Mouse (Mus musculus): ENCODE results near the gene Gm49378. TPM values are rescaled to one million over a fixed set of nuclear protein-coding genes. Genes with fewer than 3 reads are reported as not detected.

The Gm49378 gene
- polyA plus RNA-seq, 1 experiment, result 0.17 TPM

DNA sequence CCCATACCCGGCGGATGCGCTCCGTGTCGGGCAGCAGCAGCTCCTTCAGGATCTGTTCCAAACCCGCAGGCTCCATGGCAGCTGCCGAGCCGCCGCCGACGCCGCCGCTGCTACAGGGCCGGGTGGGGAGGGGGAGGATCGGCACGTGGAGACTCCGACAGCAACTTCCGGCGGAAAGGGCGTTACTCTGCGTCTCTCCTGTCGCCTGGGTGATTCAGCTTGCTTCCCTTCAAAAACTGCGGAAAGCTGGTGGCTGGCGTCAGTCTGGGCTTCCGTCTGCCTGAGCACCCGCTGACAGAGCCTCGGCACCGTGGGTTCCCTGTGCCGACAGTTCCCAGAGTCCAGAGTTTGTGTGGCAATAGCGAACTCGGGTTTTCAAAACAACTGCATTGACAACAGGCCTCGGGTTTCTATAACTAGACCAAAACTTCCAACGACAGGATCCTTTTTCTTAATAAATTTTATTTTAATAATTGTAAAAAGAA lies 2.1 kb downstream of the Gm49378 start, which contains the start of gene Ipo4:
Ipo4 (minus strand) TSS at position 435 of the 485 bp plus-strand sequence.
- peak within 1 kb of the TSS; percentile 77 for H3K4me3 ChIP-seq
- TF ChIP-seq E2F4 (IDR thresholded peaks at IDR 0.05; ENCODE audit: insufficient read depth), result no peak
- TF ChIP-seq TCF3 (IDR thresholded peaks at IDR 0.05; ENCODE audit: insufficient read length, low read depth), result no peak
- TF ChIP-seq CEBPB (IDR thresholded peaks at IDR 0.05; ENCODE audit: insufficient read depth, poor library complexity, severe bottlenecking), result no peak
- peak; percentile 12 to 82 (median 75) for TF ChIP-seq MYOG (IDR thresholded peaks at IDR 0.05; ENCODE audit: control insufficient read depth in 1 of 3, insufficient read depth in 1 of 3, insufficient read length in 2 of 3, low read depth in 2 of 3)
- peak; percentile 78 for TF ChIP-seq POLR2A (IDR thresholded peaks at IDR 0.05; ENCODE audit: insufficient read length, low read depth)
- peak in 2 of 3 experiments; percentile 35 to 80 for TF ChIP-seq MYOD1 (IDR thresholded peaks at IDR 0.05; ENCODE audit: control insufficient read depth in 1 of 3, insufficient read length in 2 of 3, low read depth in 2 of 3)
- peak; percentile 62 for TF ChIP-seq USF1 (IDR thresholded peaks at IDR 0.05; ENCODE audit: low read depth)
- TF ChIP-seq REST (IDR thresholded peaks at IDR 0.05; ENCODE audit: insufficient read depth, insufficient read length), result no peak
- TF ChIP-seq SRF (IDR thresholded peaks at IDR 0.05; ENCODE audit: control insufficient read depth, insufficient read length, low read depth), result no peak
- TF ChIP-seq TCF12 (IDR thresholded peaks at IDR 0.05; ENCODE audit: insufficient read depth, poor library complexity, severe bottlenecking), result no peak
- peak; percentile 40 for TF ChIP-seq MAX (IDR thresholded peaks at IDR 0.05; ENCODE audit: low read depth)
- TF ChIP-seq POLR2AphosphoS2 (IDR thresholded peaks at IDR 0.05; ENCODE audit: insufficient read length, low read depth), result peak; percentile 96

DNA sequence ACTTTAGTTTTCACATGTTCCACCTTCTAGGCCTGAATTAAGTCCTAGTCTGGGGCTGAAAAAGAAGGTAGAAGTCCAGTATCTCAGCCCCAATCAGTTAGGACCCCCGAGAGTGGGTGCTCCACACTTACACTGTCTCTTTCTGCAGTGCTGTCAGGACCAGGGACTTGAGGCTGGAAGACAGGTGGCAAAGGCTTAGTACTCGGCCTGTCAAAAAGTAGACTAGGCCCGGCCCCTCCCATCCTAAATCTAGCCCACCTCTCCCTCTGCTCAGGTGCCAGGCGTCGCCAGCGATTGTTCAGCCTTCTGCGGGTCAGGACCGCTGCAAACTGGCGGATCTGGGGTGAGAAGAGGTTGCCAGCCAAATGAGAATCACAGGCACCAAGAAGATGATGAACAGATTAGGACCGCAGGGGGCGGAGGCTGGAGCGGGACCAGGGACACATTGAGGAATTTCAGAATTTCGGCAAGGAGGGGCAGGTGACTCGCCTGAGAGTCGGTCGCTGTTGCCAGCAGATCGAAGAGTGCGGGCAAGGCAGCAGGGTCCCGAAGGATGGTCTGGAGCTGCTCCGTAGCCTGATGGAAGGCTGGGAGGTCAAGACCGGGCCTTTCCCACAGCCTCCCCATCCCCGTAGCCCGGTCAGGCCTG lies 2.7 kb downstream of the Gm49378 start:
- Histone ChIP-seq H3K27me3 (ENCODE audit: control insufficient read depth, insufficient read depth, insufficient read length) (no peaks in the 10 kb centered on the region), H3ac (ENCODE audit: control insufficient read depth, insufficient read length) (peak overlapping the region; percentile 30), H3K36me3 (ENCODE audit: control insufficient read depth, insufficient read depth) (peaks cover 18% of the 10 kb centered on the region), H3K4me3 (peak overlapping the region; percentile 77), H3K4me2 (ENCODE audit: low read depth) (peak overlapping the region; percentile 90), H3K79me2 (ENCODE audit: control insufficient read depth, insufficient read depth) (peaks cover 3% of the 10 kb centered on the region)
- TF ChIP-seq TCF12 (IDR thresholded peaks at IDR 0.05; ENCODE audit: insufficient read depth, poor library complexity, severe bottlenecking), result no peak
- no peak for TF ChIP-seq SRF (IDR thresholded peaks at IDR 0.05; ENCODE audit: control insufficient read depth, insufficient read length, low read depth)
- peak; percentile 64 to 87 (median 86) for TF ChIP-seq MYOD1 (IDR thresholded peaks at IDR 0.05; ENCODE audit: control insufficient read depth in 1 of 3, insufficient read length in 2 of 3, low read depth in 2 of 3)

More for the DNA sequence above, 2.1 kb downstream of the Gm49378 start, which contains the start of gene Ipo4:
- peaks cover 16% of the 10 kb centered on the region for H3K36me3 ChIP-seq (ENCODE audit: control insufficient read depth, insufficient read depth)
- no peaks in the 10 kb centered on the region for H3K27me3 ChIP-seq (ENCODE audit: control insufficient read depth, insufficient read depth, insufficient read length)
- H3K79me2 ChIP-seq (ENCODE audit: control insufficient read depth, insufficient read depth), result peaks cover 9% of the 10 kb centered on the region
- peak within 1 kb of the TSS; percentile 30 for H3ac ChIP-seq (ENCODE audit: control insufficient read depth, insufficient read length)
- peak within 1 kb of the TSS; percentile 90 for H3K4me2 ChIP-seq (ENCODE audit: low read depth)

- no peaks in the 10 kb centered on the region for H3K79me2 ChIP-seq (ENCODE audit: control insufficient read depth, insufficient read depth)
- no peak for TF ChIP-seq MYOG (IDR thresholded peaks at IDR 0.05; ENCODE audit: control insufficient read depth in 1 of 3, insufficient read depth in 1 of 3, insufficient read length in 2 of 3, low read depth in 2 of 3)
- no peak for TF ChIP-seq SRF (IDR thresholded peaks at IDR 0.05; ENCODE audit: control insufficient read depth, insufficient read length, low read depth)
- TF ChIP-seq MAX (IDR thresholded peaks at IDR 0.05; ENCODE audit: low read depth), result no peak
- no peak for TF ChIP-seq TCF12 (IDR thresholded peaks at IDR 0.05; ENCODE audit: insufficient read depth, poor library complexity, severe bottlenecking)
- no peak for TF ChIP-seq POLR2AphosphoS2 (IDR thresholded peaks at IDR 0.05; ENCODE audit: insufficient read length, low read depth)
- no peak for TF ChIP-seq USF1 (IDR thresholded peaks at IDR 0.05; ENCODE audit: low read depth)
- TF ChIP-seq REST (IDR thresholded peaks at IDR 0.05; ENCODE audit: insufficient read depth, insufficient read length), result no peak
- no peak for TF ChIP-seq E2F4 (IDR thresholded peaks at IDR 0.05; ENCODE audit: insufficient read depth)
- H3K4me3 ChIP-seq, result no peak overlapping the region
- no peak overlapping the region for H3K4me2 ChIP-seq (ENCODE audit: low read depth)
- H3K27me3 ChIP-seq (ENCODE audit: control insufficient read depth, insufficient read depth, insufficient read length), result no peaks in the 10 kb centered on the region
- H3ac ChIP-seq (ENCODE audit: control insufficient read depth, insufficient read length), result no peak overlapping the region
- peaks cover 24% of the 10 kb centered on the region for H3K36me3 ChIP-seq (ENCODE audit: control insufficient read depth, insufficient read depth)
Measured at GRCm38 (mm10) chr14:55629312-55629711, 8.4 kb downstream of the Gm49378 start.

DNA sequence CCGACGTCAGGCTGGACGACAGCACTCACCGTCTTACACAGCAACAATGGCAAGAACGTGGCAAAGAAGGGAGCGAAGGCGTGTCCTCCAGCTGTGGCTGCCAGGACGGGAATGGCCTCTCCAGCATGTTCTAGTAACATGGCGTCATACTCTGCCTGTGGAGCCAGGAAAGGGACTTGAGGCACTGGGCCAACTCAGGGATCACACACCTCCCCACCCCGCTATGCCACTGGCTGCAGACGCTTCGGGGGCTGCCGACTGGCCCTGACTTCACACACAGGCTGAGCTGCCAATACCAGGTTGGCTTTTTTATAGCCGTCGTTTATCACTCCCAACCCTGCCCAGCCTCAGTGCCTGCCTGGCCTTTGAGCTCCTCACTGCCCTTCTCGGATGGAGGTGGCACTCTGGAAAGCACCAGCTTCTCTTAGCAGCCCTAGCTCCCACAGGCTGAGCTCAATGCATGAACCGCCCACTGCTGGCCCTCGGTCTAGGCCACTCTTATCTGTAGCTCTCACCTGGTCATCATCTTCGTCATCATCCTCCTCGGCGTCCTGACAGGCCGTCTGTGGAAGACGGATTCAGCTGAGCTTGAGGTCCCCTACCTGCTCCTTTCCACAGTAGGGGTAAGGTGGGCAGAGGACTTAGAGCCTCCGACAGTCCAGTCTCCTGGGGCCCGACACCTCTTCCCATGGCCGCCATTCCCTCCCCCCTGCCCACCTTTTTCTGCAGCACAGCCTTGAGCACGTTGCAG lies 9.4 kb downstream of the Gm49378 start:
- peaks cover 16% of the 10 kb centered on the region for H3K36me3 ChIP-seq (ENCODE audit: control insufficient read depth, insufficient read depth)
- TF ChIP-seq TCF12 (IDR thresholded peaks at IDR 0.05; ENCODE audit: insufficient read depth, poor library complexity, severe bottlenecking) (no peak), MYOG (IDR thresholded peaks at IDR 0.05; ENCODE audit: control insufficient read depth in 1 of 3, insufficient read depth in 1 of 3, insufficient read length in 2 of 3, low read depth in 2 of 3) (no peak), MYOD1 (IDR thresholded peaks at IDR 0.05; ENCODE audit: control insufficient read depth in 1 of 3, insufficient read length in 2 of 3, low read depth in 2 of 3) (no peak), E2F4 (IDR thresholded peaks at IDR 0.05; ENCODE audit: insufficient read depth) (no peak), CEBPB (IDR thresholded peaks at IDR 0.05; ENCODE audit: insufficient read depth, poor library complexity, severe bottlenecking) (no peak), MAX (IDR thresholded peaks at IDR 0.05; ENCODE audit: low read depth) (no peak), POLR2AphosphoS2 (IDR thresholded peaks at IDR 0.05; ENCODE audit: insufficient read length, low read depth) (no peak), POLR2A (IDR thresholded peaks at IDR 0.05; ENCODE audit: insufficient read length, low read depth) (no peak), SRF (IDR thresholded peaks at IDR 0.05; ENCODE audit: control insufficient read depth, insufficient read length, low read depth) (no peak), REST (IDR thresholded peaks at IDR 0.05; ENCODE audit: insufficient read depth, insufficient read length) (no peak), USF1 (IDR thresholded peaks at IDR 0.05; ENCODE audit: low read depth) (no peak), TCF3 (IDR thresholded peaks at IDR 0.05; ENCODE audit: insufficient read length, low read depth) (no peak)
- no peak overlapping the region for H3K4me2 ChIP-seq (ENCODE audit: low read depth)
- no peaks in the 10 kb centered on the region for H3K79me2 ChIP-seq (ENCODE audit: control insufficient read depth, insufficient read depth)
- H3K4me3 ChIP-seq, result no peak overlapping the region
- H3K27me3 ChIP-seq (ENCODE audit: control insufficient read depth, insufficient read depth, insufficient read length), result no peaks in the 10 kb centered on the region
- no peak overlapping the region for H3ac ChIP-seq (ENCODE audit: control insufficient read depth, insufficient read length)

All from myocyte (in vitro differentiated cells).